Mouse (Mus musculus): Measurements from ENCODE around the gene Rnf222.
A peak's percentile ranks its signal among the peaks of the same experiment; 100 is the strongest.

Gene Rnf222

GRCm38 (mm10) chr11:68890625-68891024 lies 2.3 kb downstream of the Rnf222 start:
- ATAC-seq (ENCODE audit: low TSS enrichment), result no peak

- no peak for ATAC-seq (ENCODE audit: low TSS enrichment)
Observed at GRCm38 (mm10) chr11:68891823-68892222, 3.5 kb downstream of the Rnf222 start.

DNA sequence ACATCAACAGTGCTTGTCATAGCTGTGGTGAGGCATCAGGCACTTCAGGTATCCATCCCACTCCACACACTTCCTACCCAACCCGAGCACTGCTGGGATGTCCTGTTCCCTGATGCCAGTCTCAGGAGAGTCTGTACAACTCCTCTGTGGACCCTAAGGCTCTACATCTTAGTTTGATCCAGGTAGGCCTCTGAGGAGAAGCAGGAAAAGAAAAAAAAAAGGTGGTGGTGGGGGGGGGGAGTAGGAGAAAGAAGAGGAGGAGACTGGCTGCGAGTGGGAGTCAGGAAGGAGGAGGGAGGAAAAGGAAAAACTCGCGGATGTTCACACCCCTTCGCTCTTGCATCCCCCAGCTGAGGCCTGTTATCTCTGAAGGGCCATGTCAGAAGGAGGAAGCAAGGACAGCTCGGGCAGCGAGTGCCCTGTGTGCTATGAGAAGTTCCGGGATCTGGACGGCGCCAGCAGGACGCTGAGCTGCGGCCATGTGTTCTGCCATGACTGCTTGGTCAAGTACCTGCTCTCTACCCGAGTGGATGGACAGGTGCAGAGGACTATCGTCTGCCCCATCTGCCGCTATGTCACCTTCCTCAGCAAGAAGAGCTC lies 4.0 kb downstream of the Rnf222 start:
- no peak for ATAC-seq (ENCODE audit: low TSS enrichment)

DNA sequence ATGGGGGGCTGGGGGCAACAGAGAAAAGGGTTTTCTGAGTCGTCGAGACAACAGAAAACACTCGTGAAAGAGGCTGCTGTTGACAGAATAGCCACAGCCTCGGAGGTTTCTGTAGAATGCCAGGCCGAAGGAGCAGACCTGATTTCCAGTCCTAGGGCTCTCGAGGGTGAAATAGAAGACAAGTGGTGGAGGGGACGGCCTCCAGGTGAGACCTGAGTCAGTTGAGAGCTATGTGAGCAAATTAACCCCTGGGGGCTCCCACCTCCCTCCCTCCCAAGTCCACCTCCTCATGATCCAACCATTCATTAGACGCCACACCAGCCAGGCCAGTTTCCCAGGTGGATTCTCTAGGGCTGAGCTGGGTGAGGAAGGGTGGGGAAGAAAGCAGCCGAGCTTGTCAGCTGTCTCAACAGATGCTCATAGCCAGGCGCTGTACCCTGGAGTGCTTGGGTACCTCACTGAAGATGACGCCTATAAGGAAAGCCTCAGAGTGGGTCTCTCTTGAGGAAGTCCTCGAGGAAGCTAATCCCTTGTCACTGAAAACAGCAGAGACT lies 5.6 kb downstream of the Rnf222 start:
- no peak for ATAC-seq (ENCODE audit: low TSS enrichment)

DNA sequence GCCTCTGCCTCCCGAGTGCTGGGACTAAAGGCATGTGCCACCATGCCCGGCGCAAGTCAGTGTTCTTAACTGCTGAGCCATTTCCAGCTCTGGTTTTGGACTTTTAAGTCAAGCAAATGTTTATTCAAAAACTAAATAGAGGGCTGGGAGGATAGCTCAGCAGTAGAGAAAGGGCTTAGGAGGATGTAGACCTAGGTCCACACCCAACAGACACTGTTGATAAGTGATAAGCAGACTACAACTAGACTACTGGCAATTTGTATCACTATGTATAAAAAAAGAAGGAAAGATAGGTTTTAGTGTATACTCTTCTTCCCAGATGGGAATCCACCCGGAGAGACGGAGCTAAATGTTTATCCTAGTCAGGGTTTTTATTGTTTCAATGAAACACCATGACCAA lies 7.9 kb downstream of the Rnf222 start:
- ATAC-seq (ENCODE audit: low TSS enrichment), result no peak

DNA sequence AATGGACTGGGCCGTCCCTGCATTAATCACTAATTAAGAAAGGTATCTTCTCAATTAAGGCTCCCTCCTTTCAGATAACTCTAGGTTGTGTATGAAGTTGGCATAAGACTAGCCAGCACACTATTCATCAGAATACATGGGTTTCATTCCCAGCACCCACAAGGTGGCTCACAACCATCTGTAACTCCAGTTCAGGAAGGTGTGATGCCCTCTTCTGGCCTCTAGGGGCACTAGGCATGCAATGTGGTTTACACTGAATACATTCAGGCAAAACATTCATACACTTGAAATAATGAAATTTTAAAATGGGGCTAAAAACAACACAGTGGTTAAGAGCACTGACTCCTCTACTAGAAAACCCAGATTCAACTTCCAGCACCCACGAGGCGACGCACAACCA lies 8.8 kb downstream of the Rnf222 start:
- no peak for ATAC-seq (ENCODE audit: low TSS enrichment)

DNA sequence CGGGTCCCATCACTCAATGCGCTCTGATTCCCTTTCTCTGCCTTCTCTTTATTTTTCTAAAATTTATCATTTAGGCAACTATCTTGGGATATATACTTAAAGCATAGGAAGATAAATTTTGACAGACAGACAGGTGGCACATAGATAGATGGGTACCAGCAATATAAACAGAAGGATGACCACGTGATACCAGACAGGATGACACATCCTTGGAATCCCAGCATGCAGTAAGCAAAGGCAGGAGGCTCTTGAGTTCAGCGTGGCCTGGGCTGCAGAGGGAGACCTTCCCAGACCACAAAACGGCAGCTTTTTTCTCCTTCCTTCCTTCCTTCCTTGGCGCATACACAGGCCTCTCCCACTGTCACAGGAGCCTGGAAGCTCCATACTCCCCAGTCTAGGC lies 9.5 kb downstream of the Rnf222 start:
- ATAC-seq (ENCODE audit: low TSS enrichment), result no peak

GRCm38 (mm10) chr11:68898790-68899189 lies 10.4 kb downstream of the Rnf222 start:
- no peak for ATAC-seq (ENCODE audit: low TSS enrichment)

GRCm38 (mm10) chr11:68899815-68900214 lies 11.5 kb downstream of the Rnf222 start:
- no peak for ATAC-seq (ENCODE audit: low TSS enrichment)

DNA sequence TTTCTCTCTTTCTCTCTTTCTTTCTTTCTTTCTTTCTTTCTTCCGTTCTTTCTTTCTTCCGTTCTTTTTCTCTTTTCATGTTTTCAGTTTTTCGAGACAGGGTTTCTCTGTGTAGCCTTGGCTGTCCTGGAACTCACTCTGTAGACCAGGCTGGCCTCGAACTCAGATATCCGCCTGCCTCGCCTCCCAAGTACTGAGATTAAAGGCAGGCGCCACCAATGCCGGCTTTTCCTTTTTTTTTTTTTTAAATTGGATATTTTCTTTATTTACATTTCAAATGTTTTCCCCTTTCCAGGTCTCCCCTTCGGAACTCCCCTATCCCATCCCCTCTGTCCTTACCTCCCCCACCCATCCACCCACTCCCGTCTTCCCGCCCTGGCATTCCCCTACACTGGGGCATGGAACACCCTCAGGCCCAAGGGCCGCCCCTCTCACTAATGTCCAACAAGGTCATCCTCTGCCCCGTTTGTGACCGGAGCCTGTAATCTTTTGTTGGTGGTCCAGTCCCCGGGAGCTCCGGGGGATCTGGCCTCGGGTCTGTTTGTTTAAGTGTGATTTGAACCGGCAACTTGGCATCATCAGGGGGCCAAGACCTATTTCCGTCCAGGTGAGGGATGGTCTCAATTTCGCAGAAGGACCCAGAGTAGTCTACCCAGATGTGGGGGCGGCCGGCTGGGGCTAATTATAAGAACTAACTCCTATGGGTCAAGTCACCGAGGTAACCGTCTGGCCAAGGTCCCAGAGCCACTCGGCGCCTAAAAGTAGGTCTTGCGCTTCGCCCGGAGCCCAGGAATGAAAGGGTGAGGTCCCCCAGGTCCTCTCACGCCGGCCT lies 12.4 kb downstream of the Rnf222 start:
- ATAC-seq (ENCODE audit: low TSS enrichment), result no peak

DNA sequence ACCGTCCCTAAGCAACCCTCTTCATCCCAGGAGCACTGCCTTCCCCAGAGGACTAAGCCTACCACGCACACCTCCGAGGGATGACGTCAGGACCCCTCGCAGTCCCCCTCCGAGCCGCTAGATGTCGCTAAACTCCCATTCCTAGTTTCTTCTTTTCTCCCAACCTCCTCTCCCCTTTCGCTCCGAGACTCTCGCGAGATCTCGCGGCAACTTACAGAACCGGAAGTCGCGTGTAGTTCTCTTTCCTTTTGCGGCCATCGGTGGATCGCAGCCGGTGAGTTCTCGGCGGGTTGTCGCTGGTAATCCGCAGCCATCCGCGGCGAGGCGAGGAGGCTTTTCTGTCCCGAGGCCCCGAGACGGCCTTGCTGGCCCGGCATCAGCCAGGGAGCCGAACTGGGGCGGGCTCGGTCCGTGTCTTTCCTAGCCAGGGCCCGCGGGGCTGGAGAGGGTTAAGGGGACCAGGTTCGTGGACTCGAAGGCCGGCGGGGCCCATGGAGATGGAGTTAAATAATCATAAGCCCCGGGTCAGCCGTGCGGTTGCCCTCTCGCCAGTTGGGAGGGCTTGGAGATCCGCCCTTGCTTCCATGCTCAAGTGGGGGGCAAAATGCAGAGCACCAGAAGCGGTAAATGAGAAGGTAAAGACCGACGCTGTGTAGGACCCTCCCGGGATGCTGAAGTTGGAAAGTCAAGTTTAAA lies 13.1 kb downstream of the Rnf222 start, which contains the start of gene Rpl26:
Gene Rpl26, plus strand, starts transcription at position 233 of the 696 bp plus-strand sequence.
- ATAC-seq (ENCODE audit: low TSS enrichment), result peak; percentile 93

GRCm38 (mm10) chr11:68902047-68902364 lies 13.7 kb downstream of the Rnf222 start:
- ATAC-seq (ENCODE audit: low TSS enrichment), result no peak

- ATAC-seq (ENCODE audit: low TSS enrichment), result no peak
Observed at GRCm38 (mm10) chr11:68902367-68902766, 14.0 kb downstream of the Rnf222 start.

DNA sequence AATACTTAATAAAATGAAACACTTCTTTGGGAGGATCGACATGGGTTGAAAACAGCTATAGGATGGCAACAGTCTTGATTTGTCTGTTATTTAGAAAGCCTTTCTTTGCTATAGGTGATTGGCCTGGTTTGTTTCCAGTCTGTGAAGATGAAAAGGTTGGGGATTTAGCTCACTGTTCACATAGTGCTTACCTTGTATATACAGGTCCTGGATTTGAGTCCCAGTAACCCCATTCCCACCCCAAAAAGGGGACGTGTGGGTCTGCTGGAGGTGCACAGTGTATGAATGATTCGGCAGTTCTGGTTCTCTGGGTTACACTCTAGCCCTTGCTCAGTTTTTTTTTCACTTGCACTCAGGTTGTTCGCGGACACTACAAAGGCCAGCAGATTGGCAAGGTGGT lies 14.5 kb downstream of the Rnf222 start:
- no peak for ATAC-seq (ENCODE audit: low TSS enrichment)

- ATAC-seq (ENCODE audit: low TSS enrichment), result no peak
Observed at GRCm38 (mm10) chr11:68903775-68904174, 15.4 kb downstream of the Rnf222 start.

DNA sequence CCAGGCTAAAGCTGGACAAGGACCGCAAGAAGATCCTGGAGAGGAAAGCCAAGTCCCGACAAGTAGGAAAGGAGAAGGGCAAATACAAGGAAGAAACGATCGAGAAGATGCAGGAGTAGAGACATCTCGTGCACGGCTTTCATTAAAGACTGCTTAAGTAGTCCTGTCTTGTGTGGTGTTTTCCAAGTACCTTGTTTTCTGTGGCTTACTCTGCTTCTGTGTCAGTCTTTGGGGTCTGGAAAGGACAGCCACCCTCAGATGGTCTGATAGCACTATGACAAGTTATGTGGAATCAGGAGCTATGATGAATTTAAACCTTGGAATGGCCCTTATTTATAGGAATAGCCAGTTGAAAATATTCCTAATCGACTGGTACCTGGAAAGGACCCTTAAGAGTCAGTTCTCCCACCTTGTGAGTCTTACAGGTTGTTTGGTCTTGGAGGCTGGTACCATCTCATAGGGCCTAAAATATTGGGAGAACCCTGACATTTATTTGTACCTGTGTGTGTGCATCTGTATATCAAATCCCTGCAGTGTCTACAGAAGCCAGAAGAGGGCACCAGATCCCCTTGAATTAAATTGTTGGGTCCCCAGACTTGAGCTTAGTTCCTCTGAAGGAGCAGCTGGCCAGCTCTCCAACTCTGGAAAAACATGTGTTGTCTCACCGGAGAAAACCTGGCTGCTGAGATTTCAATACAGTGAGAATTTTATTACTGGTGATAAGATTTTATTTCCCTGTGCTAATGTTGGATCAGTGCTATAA lies 16.2 kb downstream of the Rnf222 start:
- ATAC-seq (ENCODE audit: low TSS enrichment), result no peak

GRCm38 (mm10) chr11:68905138-68905531 lies 16.8 kb downstream of the Rnf222 start:
- ATAC-seq (ENCODE audit: low TSS enrichment), result no peak

- ATAC-seq (ENCODE audit: low TSS enrichment), result no peak
Observed at GRCm38 (mm10) chr11:68905665-68906460, 17.5 kb downstream of the Rnf222 start.

DNA sequence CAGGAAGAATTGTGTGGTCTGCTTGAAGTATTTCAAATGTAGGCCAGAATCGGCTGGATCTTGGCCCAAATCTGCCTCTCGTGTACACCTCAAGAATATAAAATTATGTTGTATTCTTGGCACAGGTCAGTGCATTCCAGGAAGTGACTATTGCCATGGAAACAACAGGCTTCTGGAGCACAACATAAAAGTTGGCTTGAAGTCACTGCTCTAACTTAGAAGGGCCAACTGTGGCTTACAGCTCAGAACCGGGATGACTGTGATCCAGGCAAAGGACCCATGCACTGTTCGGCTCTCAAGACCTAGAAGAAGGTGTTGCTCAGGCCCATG lies 18.1 kb downstream of the Rnf222 start:
- no peak for ATAC-seq (ENCODE audit: low TSS enrichment)

DNA sequence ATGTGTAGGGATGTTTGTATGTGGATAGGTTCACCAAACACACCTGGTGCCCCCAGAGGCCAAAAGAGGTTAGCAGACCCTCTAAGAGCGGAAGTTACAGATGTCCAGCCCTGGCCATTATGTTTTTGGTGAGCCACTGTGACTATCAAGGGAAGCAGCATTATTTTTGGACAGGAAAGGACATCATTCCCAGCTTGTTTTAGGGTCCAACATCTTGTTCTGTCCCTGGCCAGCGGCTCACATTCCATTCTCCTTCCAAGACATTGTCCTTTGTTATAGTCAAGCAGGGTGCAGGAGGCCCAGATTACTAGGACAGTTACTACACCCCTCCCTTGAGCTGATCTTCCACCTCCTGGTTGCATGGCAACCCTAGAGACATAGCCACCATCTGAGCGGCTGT lies 18.9 kb downstream of the Rnf222 start:
- ATAC-seq (ENCODE audit: low TSS enrichment), result no peak

- no peak for ATAC-seq (ENCODE audit: low TSS enrichment)
Observed at GRCm38 (mm10) chr11:68908846-68909503, 20.6 kb downstream of the Rnf222 start.
